Mouse (Mus musculus) lung, postnatal 0 days (tissue): Measurements from ENCODE around the gene Arl2. TPM values are rescaled to one million over a fixed set of nuclear protein-coding genes. Genes with fewer than 3 reads are reported as not detected.

Experiments
- ATAC-seq: fragments of 200-750 bp; cut with Nextera tagmentation; 2 replicates; pipeline ENCODE4 v1.8.0; 2017; ENCODE audit warnings: moderate library complexity
- DNase-seq: peaks from one replicate; pipeline ENCODE4 v3.0.0-alpha.2; 2016; ENCODE audit warnings: low spot score
- H3K27ac ChIP-seq: fragments of 300-500 bp; sonication (generic); 2 replicates; pipeline ENCODE4 v1.5.1; 2014; ENCODE audit warnings: antibody characterized with exemption, mild to moderate bottlenecking, low read length, mixed read lengths
- H3K27me3 ChIP-seq: fragments of 300-500 bp; sonication (generic); replicated peaks from 2 replicates; pipeline ENCODE4 v1.6.1; 2014; ENCODE audit warnings: low read length, mixed read lengths; ENCODE audit not compliant: insufficient read depth
- H3K36me3 ChIP-seq: fragments of 300-500 bp; sonication (generic); 2 replicates; pipeline ENCODE4 v1.6.1; 2014; ENCODE audit warnings: low read length, mixed read lengths; ENCODE audit not compliant: insufficient read depth
- H3K4me1 ChIP-seq: fragments of 300-500 bp; sonication (generic); 2 replicates; pipeline ENCODE4 v1.6.1; 2014; ENCODE audit warnings: antibody characterized with exemption, low read depth, low read length, mixed read lengths; ENCODE audit not compliant: insufficient read depth
- H3K4me2 ChIP-seq: fragments of 300-500 bp; sonication (generic); replicated peaks from 2 replicates; pipeline ENCODE4 v1.6.1; 2014; ENCODE audit warnings: low read depth, mild to moderate bottlenecking, low read length, moderate library complexity, mixed read lengths
- H3K4me3 ChIP-seq: fragments of 300-500 bp; sonication (generic); 2 replicates; pipeline ENCODE4 v1.5.1; 2014; ENCODE audit warnings: low read depth, low read length
- H3K9ac ChIP-seq: fragments of 300-500 bp; sonication (generic); replicated peaks from 2 replicates; pipeline ENCODE4 v1.6.1; 2014; ENCODE audit warnings: low read depth, mild to moderate bottlenecking
- H3K9me3 ChIP-seq: fragments of 300-500 bp; sonication (generic); 2 replicates; pipeline ENCODE4 v1.6.1; 2016; ENCODE audit warnings: low read length, mixed read lengths
- CTCF ChIP-seq: IDR thresholded peaks from 2 replicates; pipeline ENCODE4 v1.5.1; 2016; ENCODE audit warnings: antibody characterized with exemption, mild to moderate bottlenecking
- EP300 ChIP-seq: IDR thresholded peaks from 2 replicates; pipeline ENCODE4 v1.6.1; 2016; ENCODE audit warnings: antibody characterized with exemption, mild to moderate bottlenecking, control low read depth
- WGBS: fragments of 180-500 bp; shearing (Covaris S2); extraction: QIAGEN DNeasy Blood & Tissue Kit; methylation state at CpG from one replicate; pipeline ENCODE4 v1.1.7; 2014; 5-methylcytosine and 5-hydroxymethylcytosine counted together
- polyA plus RNA-seq: library from polyadenylated mRNA; unstranded; fragments of >200 nt; fragmentation: Nextera tagmentation; extraction: Ambion mirVana; gene quantifications from 2 replicates; pipeline ENCODE4 v1.2.1, GENCODE M21; 2015

The Arl2 gene
- polyA plus RNA-seq = 64.5 and 64.6 TPM in 2 replicates

DNA sequence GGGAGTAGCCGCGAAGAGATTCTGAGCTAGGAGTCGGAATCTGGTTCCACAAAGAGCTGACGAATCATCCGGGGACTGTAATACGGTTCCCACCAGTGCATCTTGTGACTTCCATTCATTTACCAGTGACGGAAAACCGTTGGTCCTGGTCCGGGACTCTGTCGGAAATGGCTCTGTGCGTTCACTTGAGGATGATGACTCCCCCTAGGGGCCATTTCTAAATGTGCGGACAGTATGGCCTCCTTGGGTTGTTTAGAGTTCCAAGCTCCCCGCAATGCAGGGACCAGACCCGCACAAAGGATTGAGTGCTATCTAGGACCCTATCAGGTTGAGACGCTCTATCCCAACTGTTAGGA lies at the start of gene Arl2:
Arl2 (minus strand) TSS at position 155 of the 356 bp plus-strand sequence.
- H3K36me3 ChIP-seq = no peaks in the 10 kb centered on the region
- peak within 1 kb of the TSS; percentile 77 for H3K4me2 ChIP-seq
- no peaks in the 10 kb centered on the region for H3K27me3 ChIP-seq
- H3K4me3 ChIP-seq = peak within 1 kb of the TSS; percentile 64
- TF ChIP-seq CTCF (peak; percentile 68), EP300 (no peak)
- peak within 1 kb of the TSS; percentile 92 for H3K27ac ChIP-seq
- DNase-seq (peak; percentile 95), ATAC-seq (peak; percentile 80)
- H3K4me1 ChIP-seq = no peaks in the 10 kb centered on the region; the same call in 1 of the 2 replicates
- WGBS = under 1% methylated on average over 15 of the region's 15 CpGs
- no peaks in the 10 kb centered on the region for H3K9me3 ChIP-seq
- peak within 1 kb of the TSS; percentile 46 for H3K9ac ChIP-seq

DNA sequence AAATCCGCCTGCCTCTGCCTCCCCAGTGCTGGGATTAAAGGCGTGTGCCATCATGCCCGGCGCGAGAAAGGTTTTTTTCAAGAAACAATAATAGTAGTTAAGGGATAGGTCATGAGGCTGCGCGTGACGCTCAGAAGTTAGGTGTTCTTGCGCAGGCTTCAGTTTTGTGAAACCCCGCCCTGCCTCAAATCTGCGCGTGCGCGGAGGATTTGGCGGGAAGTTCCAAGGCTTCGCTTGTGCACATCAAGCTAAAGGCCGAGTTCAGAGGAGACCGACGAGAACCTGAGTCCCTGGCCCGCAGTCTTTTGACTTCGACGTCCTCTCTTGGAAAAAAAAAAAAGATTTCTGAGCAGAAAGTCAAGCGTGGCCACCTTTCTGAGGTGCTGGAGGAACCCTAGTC lies 42.8 kb upstream of the Arl2 start, which contains the start of gene Majin:
Majin (plus strand) TSS at position 258 of the 400 bp plus-strand sequence.
- H3K9me3 ChIP-seq = no peaks in the 10 kb centered on the region
- H3K27me3 ChIP-seq = no peaks in the 10 kb centered on the region
- no peak for TF ChIP-seq CTCF
- TF ChIP-seq EP300 = no peak
- no peak within 1 kb of the TSS for H3K9ac ChIP-seq
- H3K4me3 ChIP-seq = no peak within 1 kb of the TSS
- ATAC-seq (no peak), DNase-seq (no peak)
- no peak within 1 kb of the TSS for H3K4me2 ChIP-seq
- H3K36me3 ChIP-seq = no peaks in the 10 kb centered on the region
- H3K27ac ChIP-seq = no peak within 1 kb of the TSS
- WGBS = 83% methylated on average over 23 of the region's 23 CpGs
- H3K4me1 ChIP-seq = no peaks in the 10 kb centered on the region

DNA sequence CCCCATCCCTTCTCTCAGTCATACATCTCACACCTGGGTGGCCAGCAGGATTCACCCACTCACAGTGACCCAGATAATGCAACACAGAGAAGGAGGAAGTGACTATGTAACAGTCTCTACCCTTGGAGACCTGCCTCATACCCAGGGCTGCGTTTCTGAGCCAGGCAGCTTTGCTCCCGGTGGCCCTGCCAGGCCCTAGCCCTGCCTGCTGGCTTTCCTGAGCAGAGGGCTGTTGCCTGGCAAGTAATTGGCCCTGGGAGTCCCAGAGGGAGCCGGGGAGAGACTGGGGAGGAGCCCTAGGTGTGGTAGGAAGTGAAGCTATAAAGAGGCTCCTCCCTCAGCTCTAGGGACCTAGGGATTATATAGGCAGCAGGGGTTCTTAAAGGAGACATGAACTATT lies 41.2 kb upstream of the Arl2 start:
- ATAC-seq = no peak
- H3K9me3 ChIP-seq = no peaks in the 10 kb centered on the region
- TF ChIP-seq CTCF (no peak), EP300 (no peak)
- H3K27ac ChIP-seq = no peak overlapping the region
- no peak for DNase-seq
- no peak overlapping the region for H3K9ac ChIP-seq
- no peak overlapping the region for H3K4me3 ChIP-seq
- H3K4me2 ChIP-seq = no peak overlapping the region
- H3K4me1 ChIP-seq = no peaks in the 10 kb centered on the region
- 13% methylated on average over 3 of the region's 3 CpGs for WGBS
- H3K36me3 ChIP-seq = no peaks in the 10 kb centered on the region
- no peaks in the 10 kb centered on the region for H3K27me3 ChIP-seq

DNA sequence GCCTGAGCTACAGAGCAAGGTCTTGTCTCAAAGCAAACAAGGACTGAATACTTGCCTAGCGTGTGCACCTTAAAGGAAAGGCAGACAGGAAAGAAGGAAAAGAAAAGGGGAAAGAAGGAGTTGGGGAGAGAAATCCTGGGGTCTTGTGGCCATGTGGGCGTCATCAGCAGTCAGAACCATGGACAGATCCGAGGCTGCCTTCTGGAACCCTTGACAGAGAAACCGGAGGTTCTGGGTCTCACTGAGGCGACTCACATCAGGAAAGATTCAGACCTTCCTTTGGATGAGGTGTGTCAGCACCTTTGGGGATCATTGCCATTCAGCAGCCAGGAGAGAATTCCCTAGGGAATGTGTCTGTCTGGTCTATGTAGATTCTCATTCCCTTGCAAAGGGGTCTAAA lies 40.3 kb upstream of the Arl2 start:
- DNase-seq (no peak), ATAC-seq (no peak)
- Histone ChIP-seq H3K9ac (no peak overlapping the region), H3K36me3 (no peaks in the 10 kb centered on the region), H3K4me1 (no peaks in the 10 kb centered on the region), H3K27me3 (no peaks in the 10 kb centered on the region), H3K27ac (no peak overlapping the region), H3K9me3 (no peaks in the 10 kb centered on the region), H3K4me2 (no peak overlapping the region), H3K4me3 (no peak overlapping the region)
- no peak for TF ChIP-seq CTCF
- TF ChIP-seq EP300 = no peak
- WGBS = 12% methylated on average over 5 of the region's 5 CpGs

- no peak overlapping the region for H3K27ac ChIP-seq
- H3K4me1 ChIP-seq = no peaks in the 10 kb centered on the region
- H3K9ac ChIP-seq = no peak overlapping the region
- no peak overlapping the region for H3K4me2 ChIP-seq
- 95% methylated on average over 4 of the region's 6 CpGs for WGBS
- H3K9me3 ChIP-seq = no peaks in the 10 kb centered on the region
- H3K36me3 ChIP-seq = no peaks in the 10 kb centered on the region
- H3K4me3 ChIP-seq = no peak overlapping the region
- ATAC-seq = no peak
- DNase-seq = no peak
- H3K27me3 ChIP-seq = no peaks in the 10 kb centered on the region
- no peak for TF ChIP-seq CTCF
- no peak for TF ChIP-seq EP300
Observed at GRCm38 (mm10) chr19:6178775-6179174, 37.4 kb upstream of the Arl2 start.

GRCm38 (mm10) chr19:6174771-6175170 lies 33.4 kb upstream of the Arl2 start:
- TF ChIP-seq EP300 (no peak), CTCF (no peak)
- no peak for DNase-seq
- Histone ChIP-seq H3K27ac (no peak overlapping the region), H3K4me1 (no peaks in the 10 kb centered on the region), H3K4me2 (no peak overlapping the region), H3K27me3 (no peaks in the 10 kb centered on the region), H3K9me3 (no peaks in the 10 kb centered on the region), H3K9ac (no peak overlapping the region), H3K36me3 (no peaks in the 10 kb centered on the region), H3K4me3 (no peak overlapping the region)
- no peak for ATAC-seq
- WGBS = 20% methylated on average over 4 of the region's 5 CpGs

DNA sequence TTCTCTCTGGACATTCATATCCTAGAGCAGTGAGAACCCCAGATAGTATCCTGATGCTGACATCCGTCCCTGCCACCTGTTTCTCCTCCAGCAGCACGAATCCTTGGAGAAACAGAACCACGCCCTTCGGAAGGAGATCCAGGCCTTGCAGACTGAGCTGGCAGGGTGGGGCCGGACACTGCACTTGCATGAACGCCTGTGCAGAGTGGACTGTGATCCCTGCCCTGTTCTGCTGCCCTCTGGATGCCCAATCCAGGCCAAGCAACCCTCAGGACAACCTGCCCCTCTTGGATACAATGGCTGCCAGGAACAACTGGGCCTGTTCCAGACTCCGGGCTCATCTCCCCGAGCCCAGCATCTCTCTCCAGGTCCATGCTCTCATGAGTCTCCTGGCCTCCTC lies 29.9 kb upstream of the Arl2 start:
- TF ChIP-seq EP300 = no peak
- no peak for DNase-seq

More for the DNA sequence above, 29.9 kb upstream of the Arl2 start:
- Histone ChIP-seq H3K36me3 (no peaks in the 10 kb centered on the region), H3K4me3 (no peak overlapping the region), H3K9me3 (no peaks in the 10 kb centered on the region), H3K9ac (no peak overlapping the region), H3K27me3 (no peaks in the 10 kb centered on the region), H3K4me2 (no peak overlapping the region), H3K27ac (no peak overlapping the region), H3K4me1 (no peaks in the 10 kb centered on the region)
- no peak for ATAC-seq
- 75% methylated on average over 8 of the region's 8 CpGs for WGBS
